8 mouse cellular contexts compared by ENCODE assay signal in genomic region chrX:6399626-6400397, GRCm38 (mm10). TPM values are rescaled to one million over a fixed set of nuclear protein-coding genes. Genes with fewer than 3 reads are reported as not detected.
DNase-seq lines count a peak whose midpoint lies in the region; ATAC-seq and TF ChIP-seq lines count a peak whose summit lies in the region.

TSS of gene Shroom4 (plus strand) at chrX:6399854.

- no peak for TF ChIP-seq CTCF in heart, adult 2 months (IDR thresholded peaks at IDR 0.05)

- H3K4me2 ChIP-seq in embryonic facial prominence, embryonic 11.5 days (ENCODE audit: low read depth, low read length) = peak within 1 kb of the TSS; percentile 45
- peak within 1 kb of the TSS; percentile 49 for H3K4me2 ChIP-seq in limb, embryonic 11.5 days (ENCODE audit: low read depth, severe bottlenecking)
- peak within 1 kb of the TSS; percentile 59 for H3K4me2 ChIP-seq in midbrain, embryonic 12.5 days (replicated peaks)
- peak within 1 kb of the TSS; percentile 52 for H3K4me2 ChIP-seq in stomach, embryonic 16.5 days (ENCODE audit: low read depth, low read length)

- no peaks in the 10 kb centered on the region for H3K4me1 ChIP-seq in erythroblast, embryonic 14.5 days (ENCODE audit: control insufficient read depth)
- no peaks in the 10 kb centered on the region for H3K4me1 ChIP-seq in embryonic facial prominence, embryonic 11.5 days (ENCODE audit: control insufficient read depth, insufficient read depth, low read length)
- H3K4me1 ChIP-seq in heart, adult 2 months (ENCODE audit: control insufficient read depth, insufficient read depth, low read length) = peaks cover 2% of the 10 kb centered on the region
- no peaks in the 10 kb centered on the region for H3K4me1 ChIP-seq in limb, embryonic 11.5 days (ENCODE audit: control insufficient read depth, insufficient read depth, low read length)
- H3K4me1 ChIP-seq in midbrain, embryonic 12.5 days = 0 out of 2 replicates have a peak, but pooled peaks cover 5% of the 10 kb centered on the region
- H3K4me1 ChIP-seq in stomach, embryonic 16.5 days (ENCODE audit: control insufficient read depth, insufficient read depth, low read length) = no peaks in the 10 kb centered on the region

- H3K4me3 ChIP-seq in erythroblast, embryonic 14.5 days (replicated peaks) = peak within 1 kb of the TSS; percentile 34
- H3K4me3 ChIP-seq in embryonic facial prominence, embryonic 11.5 days (ENCODE audit: low read depth, low read length) = peak within 1 kb of the TSS; percentile 64
- peak within 1 kb of the TSS; percentile 60 for H3K4me3 ChIP-seq in heart, adult 2 months
- peak within 1 kb of the TSS; percentile 62 for H3K4me3 ChIP-seq in limb, embryonic 11.5 days (ENCODE audit: low read depth, low read length)
- H3K4me3 ChIP-seq in midbrain, embryonic 12.5 days = peak within 1 kb of the TSS; percentile 61
- H3K4me3 ChIP-seq in stomach, embryonic 16.5 days (replicated peaks; ENCODE audit: low read length) = peak within 1 kb of the TSS; percentile 63

- H3K9ac ChIP-seq in embryonic facial prominence, embryonic 11.5 days (replicated peaks; ENCODE audit: low read length) = peak within 1 kb of the TSS; percentile 77
- H3K9ac ChIP-seq in heart, adult 2 months (ENCODE audit: low read depth, low read length) = peak within 1 kb of the TSS; percentile 79
- H3K9ac ChIP-seq in limb, embryonic 11.5 days (ENCODE audit: low read length) = peak within 1 kb of the TSS; percentile 70
- H3K9ac ChIP-seq in midbrain, embryonic 12.5 days (replicated peaks) = peak within 1 kb of the TSS; percentile 69
- peak within 1 kb of the TSS; percentile 74 for H3K9ac ChIP-seq in stomach, embryonic 16.5 days (ENCODE audit: low read length)

- intact Hi-C loops in heart, adult 2 months (cut with DNase I) = no loop called here

- H3K79me2 ChIP-seq in heart, adult 2 months (replicated peaks; ENCODE audit: control insufficient read depth, insufficient read depth, low read length) = no peaks in the 10 kb centered on the region; the same call in 1 of the 2 replicates

- WGBS in embryonic facial prominence, embryonic 11.5 days = 17% methylated on average over 43 of the region's 55 CpGs
- 9% methylated on average over 50 of the region's 55 CpGs for WGBS in heart, adult 2 months
- 11% methylated on average over 55 of the region's 55 CpGs for WGBS in limb, embryonic 11.5 days
- 15% methylated on average over 49 of the region's 55 CpGs for WGBS in midbrain, embryonic 12.5 days
- 13% methylated on average over 55 of the region's 55 CpGs for WGBS in stomach, embryonic 16.5 days

- peaks cover 28% of the 10 kb centered on the region for H3K27me3 ChIP-seq in erythroblast, embryonic 14.5 days (ENCODE audit: control insufficient read depth)
- H3K27me3 ChIP-seq in embryonic facial prominence, embryonic 11.5 days (ENCODE audit: control insufficient read depth, insufficient read depth, low read length) = no peaks in the 10 kb centered on the region
- H3K27me3 ChIP-seq in heart, adult 2 months (ENCODE audit: control insufficient read depth, insufficient read depth, low read length) = no peaks in the 10 kb centered on the region
- no peaks in the 10 kb centered on the region for H3K27me3 ChIP-seq in limb, embryonic 11.5 days (ENCODE audit: control insufficient read depth, insufficient read depth, low read length)
- no peaks in the 10 kb centered on the region for H3K27me3 ChIP-seq in midbrain, embryonic 12.5 days
- no peaks in the 10 kb centered on the region for H3K27me3 ChIP-seq in stomach, embryonic 16.5 days (ENCODE audit: control insufficient read depth, insufficient read depth, low read length)

- no peaks in the 10 kb centered on the region for H3K36me3 ChIP-seq in erythroblast, embryonic 14.5 days (ENCODE audit: control insufficient read depth)
- H3K36me3 ChIP-seq in embryonic facial prominence, embryonic 11.5 days (replicated peaks; ENCODE audit: control insufficient read depth, insufficient read depth, low read depth, low read length) = no peaks in the 10 kb centered on the region
- no peaks in the 10 kb centered on the region for H3K36me3 ChIP-seq in heart, adult 2 months (ENCODE audit: control insufficient read depth, insufficient read depth, low read length)
- no peaks in the 10 kb centered on the region for H3K36me3 ChIP-seq in limb, embryonic 11.5 days (ENCODE audit: control insufficient read depth, insufficient read depth, low read length)
- H3K36me3 ChIP-seq in midbrain, embryonic 12.5 days = no peaks in the 10 kb centered on the region
- no peaks in the 10 kb centered on the region for H3K36me3 ChIP-seq in stomach, embryonic 16.5 days (ENCODE audit: control insufficient read depth, insufficient read depth, low read length)

- H3K9me3 ChIP-seq in erythroblast, embryonic 14.5 days (ENCODE audit: control insufficient read depth, low read length) = no peaks in the 10 kb centered on the region
- H3K9me3 ChIP-seq in embryonic facial prominence, embryonic 11.5 days (replicated peaks; ENCODE audit: control insufficient read depth, low read length) = no peaks in the 10 kb centered on the region
- no peaks in the 10 kb centered on the region for H3K9me3 ChIP-seq in limb, embryonic 11.5 days (ENCODE audit: control insufficient read depth, low read length)
- no peaks in the 10 kb centered on the region for H3K9me3 ChIP-seq in midbrain, embryonic 12.5 days
- H3K9me3 ChIP-seq in stomach, embryonic 16.5 days (replicated peaks; ENCODE audit: control insufficient read depth, low read length) = no peaks in the 10 kb centered on the region

- ATAC-seq in erythroblast, adult 5-6 weeks (replicated peaks; ENCODE audit: low FRiP score, poor library complexity, severe bottlenecking) = no peak
- ATAC-seq in embryonic facial prominence, embryonic 11.5 days (replicated peaks; ENCODE audit: insufficient number of reproducible peaks, low FRiP score, low TSS enrichment, low read depth) = peak; percentile 96
- ATAC-seq in limb, embryonic 11.5 days (ENCODE audit: insufficient number of reproducible peaks, low FRiP score, low TSS enrichment, low read depth) = peak; percentile 96
- peak; percentile 94 for ATAC-seq in midbrain, embryonic 12.5 days (ENCODE audit: low FRiP score, low read depth)
- ATAC-seq in stomach, embryonic 16.5 days (ENCODE audit: insufficient read depth, low FRiP score) = peak; percentile 96

- no peak for TF ChIP-seq EP300 in heart, adult 2 months (IDR thresholded peaks at IDR 0.05; ENCODE audit: insufficient read depth, low read depth, low read length)

- DNase-seq in embryonic facial prominence, embryonic 11.5 days (ENCODE audit: low spot score) = peak; percentile 85
- DNase-seq in heart, adult 2 months = peak; percentile 53 to 80
- DNase-seq in kidney, adult 18-20 months = peak; percentile 69
- DNase-seq in limb, embryonic 11.5 days (ENCODE audit: low spot score) = peak; percentile 82

- peak within 1 kb of the TSS; percentile 73 for H3K27ac ChIP-seq in embryonic facial prominence, embryonic 11.5 days (replicated peaks; ENCODE audit: low read depth, low read length)
- H3K27ac ChIP-seq in heart, adult 2 months = peak within 1 kb of the TSS; percentile 48
- peak within 1 kb of the TSS; percentile 77 for H3K27ac ChIP-seq in limb, embryonic 11.5 days (replicated peaks; ENCODE audit: low read depth, low read length)
- peak within 1 kb of the TSS; percentile 71 for H3K27ac ChIP-seq in midbrain, embryonic 12.5 days (replicated peaks)
- H3K27ac ChIP-seq in stomach, embryonic 16.5 days (ENCODE audit: low read length) = peak within 1 kb of the TSS; percentile 62

- TF ChIP-seq POLR2A in heart, adult 2 months (IDR thresholded peaks at IDR 0.05; ENCODE audit: insufficient read depth, low read depth, low read length) = no peak

RNA-seq across cellular contexts. Expression of gene Shroom4, which starts in this region (rescaled TPM):
- not detected in 2 replicates for polyA plus RNA-seq in erythroblast, embryonic 14.5 days (2012)
- 0.42 TPM in 1 of 2 replicates, not detected in the other for total RNA-seq in erythroblast, adult 5-6 weeks (2015; ENCODE audit: low replicate concordance)
- total RNA-seq in erythroblast, adult 5-6 weeks (2017; ENCODE audit: low replicate concordance) = not detected in 2 replicates
- 10.8 and 12.9 TPM in 2 replicates for polyA plus RNA-seq in embryonic facial prominence, embryonic 11.5 days (2014; fragmentation: Nextera tagmentation; extraction: Ambion mirVana)
- 10 to 100 TPM; 13.5 to 14.8 TPM for total RNA-seq in heart, adult 2 months (2021)
- 5.1 and 7.7 TPM in 2 replicates for polyA plus RNA-seq in heart, adult 2 months (2012; rRNA removed)
- polyA plus RNA-seq in limb, embryonic 11.5 days (2014; fragmentation: Nextera tagmentation; extraction: Ambion mirVana) = 14.1 and 16.3 TPM in 2 replicates
- polyA plus RNA-seq in midbrain, embryonic 12.5 days (2016; fragmentation: Nextera tagmentation; extraction: Ambion mirVana) = 3.8 and 4.0 TPM in 2 replicates
- 3.0 TPM in 2 replicates for polyA plus RNA-seq in stomach, embryonic 16.5 days (2015; fragmentation: Nextera tagmentation; extraction: Ambion mirVana)

Comparison
In these comparisons a context has a peak if more than half of its experiments do, and no peak if none do; other contexts are left out.
1. RNA of gene Shroom4 (total RNA-seq): 13.5 to 14.8 TPM in heart, adult 2 months; 0.42 TPM in erythroblast, adult 5-6 weeks; every median in the first group is over 10 times any median in the second.
2. Peak in every context shown above with its lines, with median percentiles within 50 percentile points of each other: H3K4me3 ChIP-seq, DNase-seq, H3K27ac ChIP-seq, H3K4me2 ChIP-seq and H3K9ac ChIP-seq.